Mouse (Mus musculus) hindbrain, embryonic 15.5 days (tissue): ENCODE data around the gene Krtap3-1. TPM values are rescaled to one million over a fixed set of nuclear protein-coding genes. Genes with fewer than 3 reads are reported as not detected.

Source experiments
- polyA plus RNA-seq: library from polyadenylated mRNA; unstranded; fragments of >200 nt; fragmentation: Nextera tagmentation; extraction: Ambion mirVana; gene quantifications from 2 replicates; pipeline ENCODE4 v1.2.1, GENCODE M21; 2015

Gene Krtap3-1
- polyA plus RNA-seq, 1 experiment from 2014 or later = not detected

Other genes with a start within 250 kb of the Krtap3-1 start
- gene Krt25, start 243.7 kb downstream of the Krtap3-1 start, polyA plus RNA-seq = 0.81 and 0.96 TPM in 2 replicates
- 0.25 and 0.26 TPM in 2 replicates for gene Krt26, start 228.7 kb downstream of the Krtap3-1 start, polyA plus RNA-seq
- gene Krt27, start 215.5 kb downstream of the Krtap3-1 start, polyA plus RNA-seq = 0.16 TPM in 1 of 2 replicates, not detected in the other
- 0.54 and 0.65 TPM in 2 replicates for gene Krt28, start 191.7 kb downstream of the Krtap3-1 start, polyA plus RNA-seq
- 29.6 and 30.6 TPM in 2 replicates for gene Krt10, start 177.3 kb downstream of the Krtap3-1 start, polyA plus RNA-seq
- gene Krt12, start 144.4 kb downstream of the Krtap3-1 start, polyA plus RNA-seq = 0.30 TPM in 1 of 2 replicates, not detected in the other
- gene Krt20, start 128.5 kb downstream of the Krtap3-1 start, polyA plus RNA-seq = 0.14 and 0.24 TPM in 2 replicates
- 0.20 and 0.31 TPM in 2 replicates for gene Krt23, start 73.5 kb downstream of the Krtap3-1 start, polyA plus RNA-seq
- gene Krt39, start 45.3 kb downstream of the Krtap3-1 start, polyA plus RNA-seq = not detected in 2 replicates
- not detected in 2 replicates for gene Krt40, start 23.5 kb downstream of the Krtap3-1 start, polyA plus RNA-seq
- not detected in 2 replicates for gene Krtap3-3, start 15.8 kb downstream of the Krtap3-1 start, polyA plus RNA-seq
- gene Krtap3-2, start 9.8 kb downstream of the Krtap3-1 start, polyA plus RNA-seq = not detected in 2 replicates
- gene Gm11939, start 7.2 kb downstream of the Krtap3-1 start, polyA plus RNA-seq = not detected in 2 replicates
- gene Krtap1-5, start 14.4 kb upstream of the Krtap3-1 start, polyA plus RNA-seq = not detected in 2 replicates
- gene Krtap1-4, start 17.0 kb upstream of the Krtap3-1 start, polyA plus RNA-seq = not detected in 2 replicates
- gene Krtap1-3, start 24.7 kb upstream of the Krtap3-1 start, polyA plus RNA-seq = not detected in 2 replicates
- not detected in 2 replicates for gene Krtap9-3, start 31.5 kb upstream of the Krtap3-1 start, polyA plus RNA-seq
- not detected in 2 replicates for gene Gm11938, start 36.7 kb upstream of the Krtap3-1 start, polyA plus RNA-seq
- gene Gm11937, start 43.6 kb upstream of the Krtap3-1 start, polyA plus RNA-seq = not detected in 2 replicates
- gene Krtap2-4, start 48.2 kb upstream of the Krtap3-1 start, polyA plus RNA-seq = not detected in 2 replicates
- gene Gm11562, start 53.8 kb upstream of the Krtap3-1 start, polyA plus RNA-seq = not detected in 2 replicates
- not detected in 2 replicates for gene Krtap4-1, start 61.6 kb upstream of the Krtap3-1 start, polyA plus RNA-seq
- gene Krtap4-2, start 68.5 kb upstream of the Krtap3-1 start, polyA plus RNA-seq = not detected in 2 replicates
- gene Krtap4-7, start 77.5 kb upstream of the Krtap3-1 start, polyA plus RNA-seq = not detected in 2 replicates
- gene Gm11555, start 83.6 kb upstream of the Krtap3-1 start, polyA plus RNA-seq = not detected in 2 replicates
- gene Gm11563, start 92.3 kb upstream of the Krtap3-1 start, polyA plus RNA-seq = not detected in 2 replicates
- not detected in 2 replicates for gene Krtap4-6, start 99.3 kb upstream of the Krtap3-1 start, polyA plus RNA-seq
- not detected in 2 replicates for gene Gm14190, start 124.1 kb upstream of the Krtap3-1 start, polyA plus RNA-seq
- not detected in 2 replicates for gene Gm14180, start 167.7 kb upstream of the Krtap3-1 start, polyA plus RNA-seq
- not detected in 2 replicates for gene Gm11595, start 206.3 kb upstream of the Krtap3-1 start, polyA plus RNA-seq
- gene Krtap4-8, start 214.1 kb upstream of the Krtap3-1 start, polyA plus RNA-seq = not detected in 2 replicates
- not detected in 2 replicates for gene Krtap4-9, start 218.6 kb upstream of the Krtap3-1 start, polyA plus RNA-seq
- not detected in 2 replicates for gene Gm11596, start 226.8 kb upstream of the Krtap3-1 start, polyA plus RNA-seq
- not detected in 2 replicates for gene Gm11569, start 232.3 kb upstream of the Krtap3-1 start, polyA plus RNA-seq
- gene Gm11554, start 237.8 kb upstream of the Krtap3-1 start, polyA plus RNA-seq = not detected in 2 replicates
- gene Krtap4-13, start 243.3 kb upstream of the Krtap3-1 start, polyA plus RNA-seq = not detected in 2 replicates
- gene Gm11564, start 249.0 kb upstream of the Krtap3-1 start, polyA plus RNA-seq = not detected in 2 replicates